Mouse (Mus musculus): ENCODE measurements around the gene Glis2. TPM values are rescaled to one million over a fixed set of nuclear protein-coding genes. Genes with fewer than 3 reads are reported as not detected.

The Glis2 gene
- total and polyA plus RNA-seq, 3 experiments, result 0.62 to 5.0 TPM; not detected in 1

DNA sequence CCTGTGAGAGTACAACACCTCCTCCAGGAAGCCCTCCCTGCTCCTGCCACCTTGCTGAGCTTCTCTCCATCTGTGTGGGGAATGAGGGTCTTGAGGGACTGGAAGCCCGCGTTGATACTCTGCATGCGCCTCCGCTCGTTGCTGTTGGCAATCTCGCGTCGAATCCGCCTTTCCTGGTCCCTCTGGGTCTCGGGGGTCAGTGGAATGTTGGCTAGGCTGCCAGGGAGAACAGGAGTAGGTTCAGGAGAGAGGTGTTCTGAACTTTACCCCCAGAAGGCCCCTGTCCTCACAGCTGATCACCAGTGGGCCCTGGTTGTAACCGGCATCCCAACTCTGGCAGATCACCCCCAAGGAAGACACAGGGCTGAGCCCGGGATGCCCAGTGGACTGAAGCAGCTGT lies 42.6 kb upstream of the Glis2 start:
- Histone ChIP-seq H3K4me1 (ENCODE audit: control insufficient read depth in 1 of 2, insufficient read depth in 2 of 2, low read length in 2 of 2) (peaks cover 6 to 31% of the 10 kb centered on the region in 2 experiments), H3K9me3 (replicated peaks; ENCODE audit: insufficient read depth, low read length) (no peaks in the 10 kb centered on the region), H3K79me2 (ENCODE audit: control insufficient read depth, insufficient read depth, low read length, poor library complexity) (peaks cover 33% of the 10 kb centered on the region), H3K27me3 (ENCODE audit: control insufficient read depth in 1 of 2, insufficient read depth in 2 of 2, low read length in 2 of 2) (no peaks in the 10 kb centered on the region), H3K9ac (ENCODE audit: control insufficient read depth, low read depth, low read length, poor library complexity, severe bottlenecking) (no peak overlapping the region), H3K27ac (ENCODE audit: control insufficient read depth, low read depth, low read length) (no peak overlapping the region), H3K4me3 (ENCODE audit: control insufficient read depth in 1 of 2, insufficient read depth in 1 of 2, low read depth in 2 of 2, low read length in 2 of 2) (no peak overlapping the region), H3K36me3 (ENCODE audit: control insufficient read depth in 1 of 2, insufficient read depth in 2 of 2, low read length in 2 of 2) (peaks cover 6 to 33% of the 10 kb centered on the region in 2 experiments; a peak in 3 of 4 replicates)
- TF ChIP-seq ETS1 (IDR thresholded peaks at IDR 0.05; ENCODE audit: low read depth, low read length) (no peak), HCFC1 (IDR thresholded peaks at IDR 0.05; ENCODE audit: low read depth, low read length) (no peak), POLR2AphosphoS5 (IDR thresholded peaks at IDR 0.05; ENCODE audit: borderline replicate concordance, low read depth, low read length) (no peak), RAD21 (IDR thresholded peaks at IDR 0.05; ENCODE audit: low read depth, low read length) (no peak), ZMIZ1 (IDR thresholded peaks at IDR 0.05; ENCODE audit: low read depth, low read length) (no peak)
- DNase-seq (ENCODE audit: low read depth, low spot score), result no peak

DNA sequence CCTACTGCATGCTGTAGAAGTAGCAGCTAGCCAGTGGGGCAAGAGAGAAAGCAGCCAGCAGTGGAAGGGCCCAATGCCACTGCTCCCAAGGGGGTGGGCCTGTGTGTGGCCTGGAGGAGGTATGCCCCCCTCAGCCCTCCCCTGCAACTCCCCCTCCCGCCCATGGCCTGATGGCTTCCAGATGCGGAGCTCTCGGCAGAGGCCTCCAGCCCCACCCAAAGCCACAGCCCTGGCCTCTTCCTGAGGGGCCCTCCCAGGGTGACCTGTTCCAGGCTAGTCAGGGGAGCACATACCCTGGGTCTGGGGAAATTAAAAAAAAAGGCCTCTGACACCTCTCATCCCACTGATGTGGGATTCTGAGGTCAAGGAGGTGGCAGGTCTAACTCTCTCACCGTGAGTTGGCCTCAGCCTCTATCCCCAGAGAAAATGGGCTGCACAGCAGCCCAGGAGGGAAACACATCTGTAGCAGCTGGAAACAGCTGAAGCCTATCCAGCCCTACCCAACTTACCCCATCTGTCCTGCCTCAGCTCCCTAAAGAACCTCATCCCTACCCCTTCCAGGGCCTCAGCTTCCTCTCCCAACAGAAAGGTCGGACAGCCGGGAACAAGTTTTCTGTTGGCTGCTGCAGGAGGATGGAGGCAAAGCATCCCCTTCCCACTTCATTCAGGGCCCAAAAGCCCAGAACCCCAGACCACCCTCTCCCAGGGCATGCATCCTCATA lies 41.5 kb upstream of the Glis2 start:
- Histone ChIP-seq H3K4me1 (ENCODE audit: control insufficient read depth in 1 of 2, insufficient read depth in 2 of 2, low read length in 2 of 2) (peaks cover 6 to 40% of the 10 kb centered on the region in 2 experiments), H3K27ac (ENCODE audit: control insufficient read depth, low read depth, low read length) (peak overlapping the region; percentile 29; the same call in 1 of the 2 replicates), H3K9me3 (replicated peaks; ENCODE audit: insufficient read depth, low read length) (no peaks in the 10 kb centered on the region), H3K79me2 (ENCODE audit: control insufficient read depth, insufficient read depth, low read length, poor library complexity) (peaks cover 44% of the 10 kb centered on the region), H3K36me3 (ENCODE audit: control insufficient read depth in 1 of 2, insufficient read depth in 2 of 2, low read length in 2 of 2) (peaks cover 6 to 39% of the 10 kb centered on the region in 2 experiments; a peak in 3 of 4 replicates), H3K4me3 (ENCODE audit: control insufficient read depth in 1 of 2, insufficient read depth in 1 of 2, low read depth in 2 of 2, low read length in 2 of 2) (no peak overlapping the region), H3K9ac (ENCODE audit: control insufficient read depth, low read depth, low read length, poor library complexity, severe bottlenecking) (peak overlapping the region; percentile 9; the same call in 1 of the 2 replicates), H3K27me3 (ENCODE audit: control insufficient read depth in 1 of 2, insufficient read depth in 2 of 2, low read length in 2 of 2) (no peaks in the 10 kb centered on the region)
- DNase-seq (ENCODE audit: low read depth, low spot score), result peak; percentile 48
- TF ChIP-seq TAL1 (IDR thresholded peaks at IDR 0.05; ENCODE audit: low read length), result no peak
- no peak for TF ChIP-seq E2F4 (IDR thresholded peaks at IDR 0.05; ENCODE audit: borderline replicate concordance, low read depth, low read length)
- TF ChIP-seq ZC3H11A (IDR thresholded peaks at IDR 0.05; ENCODE audit: low read depth, low read length), result no peak
- 0 out of 2 replicates have a peak, but pooled peaks have one; percentile 17 for TF ChIP-seq TCF12 (IDR thresholded peaks at IDR 0.05; ENCODE audit: low read depth, low read length)
- TF ChIP-seq ZNF384 (IDR thresholded peaks at IDR 0.05; ENCODE audit: low read depth, low read length), result peak; percentile 39; the same call in 1 of the 2 replicates
- no peak for TF ChIP-seq GATA1 (IDR thresholded peaks at IDR 0.05; ENCODE audit: low read depth, low read length)
- no peak for TF ChIP-seq POLR2AphosphoS2 (IDR thresholded peaks at IDR 0.05; ENCODE audit: low read length)
- TF ChIP-seq UBTF (IDR thresholded peaks at IDR 0.05; ENCODE audit: borderline replicate concordance, insufficient read depth, low read depth, low read length), result no peak
- TF ChIP-seq POLR2AphosphoS5 (IDR thresholded peaks at IDR 0.05; ENCODE audit: borderline replicate concordance, low read depth, low read length), result no peak
- TF ChIP-seq EP300 (IDR thresholded peaks at IDR 0.05; ENCODE audit: low read depth in 1 of 2, low read length in 2 of 2), result 0 out of 4 replicates have a peak, but pooled peaks of 1 of the 2 experiments have one; percentile 13
- no peak for TF ChIP-seq ZMIZ1 (IDR thresholded peaks at IDR 0.05; ENCODE audit: low read depth, low read length)
- TF ChIP-seq SMC3 (IDR thresholded peaks at IDR 0.05; ENCODE audit: low read depth, low read length), result no peak
- no peak for TF ChIP-seq KAT2A (conservative IDR thresholded peaks at IDR 0.05; ENCODE audit: low read depth, low read length)
- no peak for TF ChIP-seq MAFK (IDR thresholded peaks at IDR 0.05; ENCODE audit: borderline replicate concordance, low read depth, low read length)
- TF ChIP-seq MAX (IDR thresholded peaks at IDR 0.05; ENCODE audit: low read length), result no peak
- TF ChIP-seq GABPA (IDR thresholded peaks at IDR 0.05; ENCODE audit: low read depth, low read length), result no peak
- no peak for TF ChIP-seq ZKSCAN1 (IDR thresholded peaks at IDR 0.05; ENCODE audit: low read depth, low read length)
- TF ChIP-seq POLR2A (IDR thresholded peaks at IDR 0.05; ENCODE audit: control insufficient read depth in 1 of 2, insufficient read depth in 1 of 2, low read depth in 1 of 2, low read length in 2 of 2, poor library complexity in 1 of 2), result peak in 1 of 2 experiments; percentile 21; a peak in 1 of 4 replicates
- TF ChIP-seq MXI1 (IDR thresholded peaks at IDR 0.05; ENCODE audit: low read depth, low read length), result no peak
- TF ChIP-seq MYB (IDR thresholded peaks at IDR 0.05; ENCODE audit: low read depth, low read length), result no peak
- no peak for TF ChIP-seq USF2 (IDR thresholded peaks at IDR 0.05; ENCODE audit: borderline replicate concordance in 1 of 2, insufficient read depth in 1 of 2, low read depth in 1 of 2, low read length in 2 of 2)
- TF ChIP-seq NELFE (IDR thresholded peaks at IDR 0.05; ENCODE audit: low read depth, low read length), result no peak
- TF ChIP-seq RCOR1 (IDR thresholded peaks at IDR 0.05; ENCODE audit: low read depth, low read length), result no peak
- no peak for TF ChIP-seq TBP (IDR thresholded peaks at IDR 0.05; ENCODE audit: low read depth, low read length)
- no peak for TF ChIP-seq ETS1 (IDR thresholded peaks at IDR 0.05; ENCODE audit: low read depth, low read length)
- TF ChIP-seq CTCF (IDR thresholded peaks at IDR 0.05 in 2 of 3, conservative IDR thresholded peaks at IDR 0.05 in 1 of 3; ENCODE audit: control insufficient read depth in 1 of 3, insufficient read depth in 1 of 3, low read depth in 2 of 3, low read length in 3 of 3, poor library complexity in 1 of 3, severe bottlenecking in 1 of 3), result no peak
- no peak for TF ChIP-seq NRF1 (IDR thresholded peaks at IDR 0.05; ENCODE audit: insufficient read depth, low read depth, low read length, poor library complexity, severe bottlenecking)
- TF ChIP-seq JUND (IDR thresholded peaks at IDR 0.05; ENCODE audit: low read depth, low read length), result no peak

Data from MEL (cell line).